Mouse (Mus musculus) midbrain, embryonic 12.5 days (tissue): ENCODE data around the gene Plch2. TPM values are rescaled to one million over a fixed set of nuclear protein-coding genes. Genes with fewer than 3 reads are reported as not detected.
"Not testable (repeated sequence)": the region's sequence is repeated elsewhere in the genome, so short reads cannot be mapped to it uniquely, and the experiment has no call there.

Experiments
- ATAC-seq: fragments of 200-750 bp; cut with Nextera tagmentation; 2 replicates; pipeline ENCODE4 v1.8.0; 2017; ENCODE audit warnings: low read depth, moderate TSS enrichment, moderate library complexity; ENCODE audit not compliant: low FRiP score
- H3K27ac ChIP-seq: fragments of 300-500 bp; sonication (generic); replicated peaks from 2 replicates; pipeline ENCODE4 v1.5.1; 2016; ENCODE audit warnings: mild to moderate bottlenecking
- H3K27me3 ChIP-seq: fragments of 300-500 bp; sonication (generic); 2 replicates; pipeline ENCODE4 v1.6.1; 2016; ENCODE audit warnings: mild to moderate bottlenecking
- H3K36me3 ChIP-seq: fragments of 300-500 bp; sonication (generic); 2 replicates; pipeline ENCODE4 v1.6.1; 2016
- H3K4me1 ChIP-seq: fragments of 300-500 bp; sonication (generic); 2 replicates; pipeline ENCODE4 v1.6.1; 2016
- H3K4me2 ChIP-seq: fragments of 300-500 bp; sonication (generic); replicated peaks from 2 replicates; pipeline ENCODE4 v1.6.1; 2016; ENCODE audit warnings: mild to moderate bottlenecking, moderate library complexity
- H3K4me3 ChIP-seq: fragments of 300-500 bp; sonication (generic); 2 replicates; pipeline ENCODE4 v1.5.1; 2016; ENCODE audit warnings: mild to moderate bottlenecking
- H3K9ac ChIP-seq: fragments of 300-500 bp; sonication (generic); replicated peaks from 2 replicates; pipeline ENCODE4 v1.6.1; 2016; ENCODE audit warnings: mild to moderate bottlenecking, moderate library complexity
- H3K9me3 ChIP-seq: fragments of 300-500 bp; sonication (generic); 2 replicates; pipeline ENCODE4 v1.6.1; 2016; ENCODE audit warnings: mild to moderate bottlenecking
- WGBS: fragments of 180-500 bp; shearing (Covaris S2); methylation state at CpG from one replicate; pipeline ENCODE4 v1.1.7; 2016; 5-methylcytosine and 5-hydroxymethylcytosine counted together
- polyA plus RNA-seq: library from polyadenylated mRNA; unstranded; fragments of >200 nt; fragmentation: Nextera tagmentation; extraction: Ambion mirVana; gene quantifications from 2 replicates; pipeline ENCODE4 v1.2.1, GENCODE M21; 2016

Gene Plch2
- polyA plus RNA-seq, 1 experiment from 2014 or later = 3.6 TPM

DNA sequence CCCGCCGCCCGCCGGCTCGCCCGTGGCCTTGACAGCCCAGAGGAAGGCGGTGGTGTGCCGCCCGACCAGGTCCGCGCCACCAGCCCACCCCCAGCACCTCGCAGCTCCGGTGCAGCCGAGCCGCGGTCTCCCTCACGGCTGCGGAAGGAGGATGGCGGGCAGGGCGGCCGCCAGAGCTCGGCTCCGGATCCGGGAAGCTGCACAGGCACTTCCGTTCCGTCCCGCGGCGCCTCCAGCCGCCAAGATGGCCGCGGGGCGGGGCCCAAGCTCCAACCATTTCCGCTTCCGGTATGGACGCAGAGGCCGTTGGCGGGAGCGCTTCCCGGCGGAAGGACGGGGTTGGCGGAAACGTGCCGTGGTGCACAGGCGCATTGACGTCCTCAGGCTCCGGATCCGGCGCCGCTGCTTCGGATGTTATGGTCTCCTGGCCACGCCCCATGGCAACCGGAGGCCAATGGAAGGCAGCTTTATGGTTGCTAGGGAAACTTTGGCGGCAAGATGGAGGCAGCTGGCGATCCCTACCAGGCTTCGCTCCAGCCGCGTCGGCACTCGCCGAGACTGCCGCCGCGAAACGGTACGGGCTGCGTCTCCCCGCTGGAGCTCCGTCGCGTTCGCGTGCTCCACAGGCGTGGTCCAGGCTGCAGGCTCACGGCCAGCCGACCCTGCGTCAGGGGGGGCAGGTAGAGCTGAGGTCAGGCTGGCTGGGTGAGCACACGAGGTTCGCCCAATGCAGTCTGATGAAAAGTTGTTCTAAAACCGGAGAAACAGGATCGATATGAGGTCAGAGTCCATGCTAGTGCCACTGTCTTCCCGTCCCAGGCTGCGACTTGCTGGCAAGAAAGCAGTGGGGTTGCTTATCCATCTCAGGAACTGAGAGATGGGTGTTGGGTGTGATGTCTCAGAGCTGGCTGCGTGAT is 29.8 kb upstream of the Plch2 start, which contains the start of the genes Rer1 and Morn1:
Gene Rer1, minus strand, starts transcription at position 275 of the 917 bp plus-strand sequence.
Gene Morn1, plus strand, starts transcription at position 470 of the 917 bp plus-strand sequence.
- Histone ChIP-seq H3K9ac (peak within 1 kb of the TSS; percentile 94), H3K4me3 (peak within 1 kb of the TSS; percentile 87), H3K9me3 (no peaks in the 10 kb centered on the region), H3K27me3 (no peaks in the 10 kb centered on the region), H3K27ac (peak within 1 kb of the TSS; percentile 89), H3K36me3 (peaks cover 26% of the 10 kb centered on the region), H3K4me1 (peaks cover 27% of the 10 kb centered on the region), H3K4me2 (peak within 1 kb of the TSS; percentile 87)
- peak; percentile 97 for ATAC-seq
- WGBS = under 1% methylated on average over 84 of the region's 85 CpGs

DNA sequence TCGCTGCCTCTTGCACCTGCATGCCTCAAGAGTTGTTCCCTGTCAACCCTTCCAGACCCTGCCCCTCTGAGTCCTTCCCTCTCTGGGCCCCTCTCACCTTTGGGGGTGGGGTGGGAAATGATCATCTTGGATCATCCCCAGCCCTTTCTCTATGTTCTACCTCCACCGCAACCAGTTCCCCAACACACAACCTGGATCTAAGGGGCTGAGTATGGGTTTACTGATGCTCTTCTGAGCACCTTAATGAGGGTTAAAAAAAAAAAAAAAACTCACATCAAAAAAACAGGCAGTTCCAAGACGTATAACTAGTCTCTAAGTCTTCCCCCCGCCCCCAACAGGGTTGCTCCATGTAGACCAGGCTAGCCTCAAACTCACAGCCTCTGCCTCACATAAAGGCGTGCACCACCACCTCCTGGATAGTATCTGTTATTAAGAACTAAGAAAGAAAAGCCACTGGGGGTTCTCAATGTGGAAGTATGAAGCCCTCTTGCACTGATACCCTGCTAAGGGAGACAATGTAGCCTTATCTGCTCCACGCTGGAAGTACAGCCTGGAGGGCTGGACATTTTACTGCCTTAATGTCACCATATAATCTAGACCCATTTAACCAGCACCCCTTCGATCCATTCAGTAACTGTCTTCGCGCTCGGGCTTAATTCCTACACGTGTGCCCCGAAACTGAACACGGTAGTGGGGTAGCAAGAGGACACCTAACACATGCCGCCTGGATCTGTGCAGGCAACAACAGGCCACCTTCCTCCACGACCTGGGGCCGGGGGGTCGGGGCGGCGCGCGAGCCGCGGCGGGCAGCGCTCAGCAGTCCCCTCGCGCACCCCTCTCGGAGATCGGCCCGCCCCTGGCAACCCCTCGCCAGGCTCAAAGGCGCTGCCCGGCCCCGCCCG is 28.9 kb upstream of the Plch2 start:
- Histone ChIP-seq H3K36me3 (peaks cover 27% of the 10 kb centered on the region), H3K9ac (peak overlapping the region; percentile 94), H3K4me3 (peak overlapping the region; percentile 87), H3K4me1 (peaks cover 27% of the 10 kb centered on the region), H3K27me3 (no peaks in the 10 kb centered on the region), H3K9me3 (no peaks in the 10 kb centered on the region), H3K27ac (peak overlapping the region; percentile 89), H3K4me2 (peak overlapping the region; percentile 87)
- no peak for ATAC-seq
- 7% methylated on average over 35 of the region's 35 CpGs for WGBS

DNA sequence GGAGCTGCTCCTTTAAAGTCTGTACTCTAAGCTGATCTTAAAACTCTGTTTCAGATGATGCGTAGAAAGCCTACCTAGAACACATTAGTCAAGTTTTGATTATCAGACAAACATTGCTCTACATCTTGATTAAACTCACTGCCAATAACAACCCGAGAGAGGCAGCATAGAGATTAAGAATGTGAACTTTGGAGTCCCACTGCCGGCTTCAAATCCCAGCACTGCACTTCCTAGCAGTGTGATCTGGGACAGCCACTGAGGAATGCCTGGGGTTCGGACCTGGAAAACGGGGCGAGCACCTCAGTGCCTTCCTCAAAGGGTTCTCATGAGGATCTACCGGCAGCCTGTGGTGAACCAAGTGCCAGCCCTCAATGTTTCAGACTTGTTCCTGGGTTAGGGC is 27.8 kb upstream of the Plch2 start:
- no peaks in the 10 kb centered on the region for H3K9me3 ChIP-seq
- H3K4me2 ChIP-seq = peak overlapping the region; percentile 87; the same call in 1 of the 2 replicates
- H3K9ac ChIP-seq = peak overlapping the region; percentile 94; the same call in 1 of the 2 replicates
- ATAC-seq = no peak
- H3K4me3 ChIP-seq = 0 out of 2 replicates have a peak overlapping the region, but pooled peaks have one; percentile 10
- H3K4me1 ChIP-seq = peaks cover 27% of the 10 kb centered on the region
- H3K36me3 ChIP-seq = peaks cover 35% of the 10 kb centered on the region
- H3K27ac ChIP-seq = no peak overlapping the region
- 94% methylated on average over 7 of the region's 7 CpGs for WGBS
- H3K27me3 ChIP-seq = no peaks in the 10 kb centered on the region

DNA sequence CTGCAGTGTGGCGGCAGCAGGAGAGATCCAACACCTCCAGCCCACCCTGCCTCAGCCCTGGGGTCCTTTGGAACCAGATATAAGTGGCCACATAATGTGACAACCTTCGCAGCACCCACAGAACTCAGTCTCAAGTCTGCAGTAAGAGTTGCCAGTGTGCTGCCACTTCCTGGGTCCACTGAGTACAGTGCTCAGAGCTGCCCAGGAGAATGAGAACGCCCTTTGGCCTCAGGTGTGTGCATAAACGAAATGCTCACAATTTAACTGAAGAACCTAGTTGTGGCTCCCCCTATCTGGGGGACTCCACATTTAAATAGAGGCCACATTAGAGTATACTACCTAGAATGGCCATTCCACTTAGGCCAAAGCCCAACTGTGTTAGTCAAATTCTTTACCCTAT is 27.0 kb upstream of the Plch2 start:
- Histone ChIP-seq H3K9ac (no peak overlapping the region), H3K9me3 (no peaks in the 10 kb centered on the region), H3K27me3 (no peaks in the 10 kb centered on the region), H3K4me2 (no peak overlapping the region), H3K27ac (no peak overlapping the region), H3K4me3 (no peak overlapping the region), H3K36me3 (peaks cover 38% of the 10 kb centered on the region), H3K4me1 (peaks cover 27% of the 10 kb centered on the region)
- WGBS = 94% methylated on average over 4 of the region's 4 CpGs
- no peak for ATAC-seq

DNA sequence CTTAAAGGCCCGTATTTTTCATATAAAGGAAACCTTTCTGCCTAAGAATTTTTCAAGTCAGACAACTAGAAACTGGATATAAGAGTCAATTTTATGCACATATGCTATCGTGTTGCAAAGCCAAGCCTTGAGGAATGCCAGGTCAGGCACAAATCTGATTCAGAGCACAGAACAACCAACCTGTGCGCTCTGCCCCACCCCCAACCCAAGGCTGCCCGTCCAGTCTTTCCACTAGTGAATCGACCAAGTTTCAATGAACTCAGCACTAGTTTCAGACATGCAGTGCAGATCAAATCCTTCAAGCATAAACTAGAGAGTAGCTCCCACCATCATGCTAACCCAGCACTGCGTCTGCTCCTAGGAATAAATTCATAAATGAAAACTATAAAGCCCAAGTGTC is 23.1 kb upstream of the Plch2 start:
- Histone ChIP-seq H3K36me3 (peaks cover 69% of the 10 kb centered on the region), H3K9ac (no peak overlapping the region), H3K4me1 (peaks cover 10% of the 10 kb centered on the region), H3K4me2 (no peak overlapping the region), H3K4me3 (no peak overlapping the region), H3K27me3 (no peaks in the 10 kb centered on the region), H3K27ac (no peak overlapping the region), H3K9me3 (no peaks in the 10 kb centered on the region)
- ATAC-seq = no peak
- 94% methylated on average over 6 of the region's 6 CpGs for WGBS

DNA sequence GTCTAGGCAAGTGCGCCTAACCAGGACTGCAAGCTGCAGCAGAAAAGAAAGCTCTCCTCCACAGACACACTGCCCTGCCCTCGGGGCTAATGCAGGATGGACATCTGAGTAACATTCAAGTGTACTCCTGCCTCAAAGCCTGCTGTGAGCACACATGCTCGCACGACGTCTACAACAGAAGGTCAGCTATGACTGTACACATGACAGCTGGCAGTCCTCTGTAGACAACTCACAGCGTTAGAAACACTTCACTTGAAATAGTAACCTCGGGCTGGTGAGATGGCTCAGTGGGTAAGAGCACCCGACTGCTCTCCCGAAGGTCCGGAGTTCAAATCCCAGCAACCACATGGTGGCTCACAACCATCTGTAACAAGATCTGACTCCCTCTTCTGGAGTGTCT is 22.2 kb upstream of the Plch2 start:
- H3K9ac ChIP-seq, H3K4me3 ChIP-seq: not testable (repeated sequence)

DNA sequence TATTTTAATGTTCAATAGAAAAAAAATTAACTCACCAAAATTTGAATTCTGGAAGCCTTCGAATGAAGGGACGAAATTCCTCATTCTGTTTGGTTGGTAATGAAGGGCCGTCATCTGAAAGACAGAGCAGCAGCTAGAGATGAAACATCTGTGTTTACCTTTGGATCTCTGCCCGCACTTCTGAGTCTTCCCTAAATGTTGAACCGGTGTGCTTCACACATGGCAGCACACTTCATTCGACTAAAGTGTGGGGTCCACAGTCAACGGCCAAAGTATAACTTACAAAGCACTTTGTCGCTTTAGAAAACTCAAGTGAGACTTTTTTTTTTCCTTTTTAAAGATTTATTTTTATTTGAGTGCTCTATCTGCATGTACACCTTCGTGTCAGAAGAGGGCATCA is 20.1 kb upstream of the Plch2 start:
- ATAC-seq = no peak
- WGBS = 88% methylated on average over 9 of the region's 9 CpGs
- H3K36me3 ChIP-seq = peaks cover 86% of the 10 kb centered on the region

More for the DNA sequence above, 22.2 kb upstream of the Plch2 start:
- peaks cover 78% of the 10 kb centered on the region for H3K36me3 ChIP-seq
- H3K9me3 ChIP-seq, H3K27me3 ChIP-seq, H3K4me1 ChIP-seq, H3K27ac ChIP-seq, ATAC-seq, H3K4me2 ChIP-seq: not testable (repeated sequence)
- WGBS = 94% methylated on average over 10 of the region's 10 CpGs

DNA sequence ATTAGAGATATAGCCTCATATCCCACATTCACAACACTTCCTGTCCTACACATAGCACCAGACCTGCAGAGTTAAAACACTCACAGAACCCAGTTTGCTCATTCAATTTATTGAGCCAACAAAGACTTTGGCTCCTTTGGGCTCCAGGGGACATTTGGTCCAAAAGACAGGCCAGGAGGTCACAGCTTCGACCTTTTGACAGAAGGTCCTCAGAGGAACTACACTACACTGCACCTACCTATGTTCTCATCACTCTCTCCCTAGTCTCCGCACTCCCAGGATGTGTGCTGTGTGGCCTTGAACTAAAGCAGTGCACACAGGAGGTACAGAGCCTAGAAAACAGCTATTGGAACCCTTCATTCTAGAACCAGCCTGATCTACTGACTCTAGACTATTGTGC is 19.2 kb upstream of the Plch2 start:
- no peak overlapping the region for H3K27ac ChIP-seq
- 91% methylated on average over 2 of the region's 2 CpGs for WGBS
- H3K27me3 ChIP-seq = no peaks in the 10 kb centered on the region
- H3K4me3 ChIP-seq = no peak overlapping the region
- no peaks in the 10 kb centered on the region for H3K9me3 ChIP-seq
- no peak overlapping the region for H3K4me2 ChIP-seq
- H3K9ac ChIP-seq = no peak overlapping the region
- ATAC-seq = no peak
- no peaks in the 10 kb centered on the region for H3K4me1 ChIP-seq
- peaks cover 88% of the 10 kb centered on the region for H3K36me3 ChIP-seq

More for the DNA sequence above, 20.1 kb upstream of the Plch2 start:
- H3K4me2 ChIP-seq = no peak overlapping the region
- no peak overlapping the region for H3K4me3 ChIP-seq
- H3K27me3 ChIP-seq = no peaks in the 10 kb centered on the region
- no peaks in the 10 kb centered on the region for H3K9me3 ChIP-seq
- no peak overlapping the region for H3K9ac ChIP-seq
- no peak overlapping the region for H3K27ac ChIP-seq
- no peaks in the 10 kb centered on the region for H3K4me1 ChIP-seq

DNA sequence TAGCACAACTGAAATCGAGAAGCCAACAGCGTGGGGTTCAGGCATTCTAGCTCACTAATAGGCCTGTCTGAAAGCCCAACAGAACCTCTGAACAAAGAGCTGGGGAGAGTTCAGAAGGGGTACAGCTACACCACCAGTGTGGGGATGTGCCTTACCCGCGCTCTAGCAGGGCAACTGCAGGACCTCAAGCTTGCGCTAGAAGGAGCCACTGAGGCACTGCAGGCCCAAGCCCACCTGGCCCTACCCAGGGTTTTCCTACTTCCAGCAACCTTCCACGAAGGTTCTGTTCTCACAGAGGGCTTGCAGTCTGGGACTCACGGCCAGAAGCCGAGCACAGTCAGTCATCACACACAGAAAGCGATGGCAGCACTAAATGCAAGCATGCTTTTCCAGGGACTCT is 18.6 kb upstream of the Plch2 start:
- Histone ChIP-seq H3K27me3 (no peaks in the 10 kb centered on the region), H3K9me3 (no peaks in the 10 kb centered on the region), H3K4me3 (no peak overlapping the region), H3K4me1 (no peaks in the 10 kb centered on the region), H3K9ac (no peak overlapping the region), H3K4me2 (no peak overlapping the region), H3K27ac (no peak overlapping the region), H3K36me3 (peaks cover 89% of the 10 kb centered on the region)
- ATAC-seq = no peak
- WGBS = 94% methylated on average over 9 of the region's 9 CpGs

DNA sequence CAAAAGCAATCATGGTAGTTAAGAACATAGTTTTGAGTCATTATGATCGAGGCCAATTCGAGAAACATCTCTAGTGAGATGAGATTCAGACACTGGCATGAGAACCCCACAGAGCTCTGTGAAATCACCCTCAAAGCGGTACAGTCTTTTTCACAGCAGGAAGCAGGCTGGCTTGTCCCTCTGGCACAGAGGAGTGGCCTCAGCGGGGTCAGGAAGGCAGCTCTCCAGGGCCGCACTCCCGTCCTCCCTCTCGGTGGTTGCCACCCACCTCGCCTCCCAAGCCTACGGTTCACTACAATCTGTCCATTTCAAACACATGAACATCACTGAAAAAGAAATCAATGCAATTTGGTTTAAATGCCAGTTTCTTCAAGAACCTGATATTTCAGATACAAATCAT is 17.8 kb upstream of the Plch2 start:
- Histone ChIP-seq H3K4me3 (no peak overlapping the region), H3K36me3 (peaks cover 89% of the 10 kb centered on the region), H3K27ac (no peak overlapping the region), H3K4me2 (no peak overlapping the region), H3K4me1 (no peaks in the 10 kb centered on the region), H3K9me3 (no peaks in the 10 kb centered on the region), H3K9ac (no peak overlapping the region), H3K27me3 (no peaks in the 10 kb centered on the region)
- 86% methylated on average over 9 of the region's 9 CpGs for WGBS
- no peak for ATAC-seq

DNA sequence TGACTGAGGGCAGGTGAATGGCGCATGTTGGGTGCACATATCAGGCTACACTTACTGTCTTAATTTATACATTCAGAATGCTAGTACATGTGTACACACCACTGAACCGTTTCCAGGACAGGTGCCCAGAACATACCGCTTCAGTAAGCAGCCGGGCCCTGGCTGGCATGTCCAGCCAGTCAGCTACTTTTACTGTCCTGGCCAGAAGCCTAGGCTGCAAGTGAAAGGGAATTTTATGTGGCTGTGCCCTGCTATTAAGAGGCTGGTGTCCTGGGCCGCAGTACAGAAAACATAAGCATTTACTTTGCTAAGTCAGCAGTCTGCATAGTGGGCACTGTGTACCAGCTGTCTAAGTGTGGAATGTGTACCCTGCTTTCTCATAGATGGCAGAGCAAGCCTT is 14.3 kb upstream of the Plch2 start:
- Histone ChIP-seq H3K36me3 (peaks cover 76% of the 10 kb centered on the region), H3K4me2 (no peak overlapping the region), H3K27me3 (no peaks in the 10 kb centered on the region), H3K4me1 (peaks cover 14% of the 10 kb centered on the region), H3K27ac (no peak overlapping the region), H3K9me3 (no peaks in the 10 kb centered on the region), H3K4me3 (no peak overlapping the region), H3K9ac (no peak overlapping the region)
- 95% methylated on average over 5 of the region's 5 CpGs for WGBS
- ATAC-seq = no peak

DNA sequence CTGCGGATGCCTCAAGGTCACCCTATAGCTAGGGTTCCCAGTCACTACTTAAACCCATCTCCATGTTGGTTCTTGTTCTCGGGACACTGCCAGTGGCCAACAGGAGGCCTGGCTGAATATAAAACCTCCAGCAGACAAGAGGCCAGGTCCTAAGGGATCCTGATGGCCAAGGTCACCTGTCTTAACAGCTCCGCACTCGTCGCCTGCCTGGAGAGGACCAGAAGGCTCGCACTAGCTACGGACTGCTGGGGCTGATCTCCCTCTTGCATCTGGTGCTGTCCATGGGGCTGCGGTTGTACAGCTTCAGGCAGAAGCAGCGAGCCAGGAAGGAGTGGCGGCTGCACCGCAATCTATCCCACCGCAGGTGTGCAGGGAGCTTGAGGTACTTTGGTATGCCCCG is 13.6 kb upstream of the Plch2 start:
- Histone ChIP-seq H3K27me3 (no peaks in the 10 kb centered on the region), H3K9ac (no peak overlapping the region), H3K4me1 (peaks cover 17% of the 10 kb centered on the region), H3K4me2 (no peak overlapping the region), H3K4me3 (no peak overlapping the region), H3K9me3 (no peaks in the 10 kb centered on the region), H3K27ac (no peak overlapping the region), H3K36me3 (peaks cover 68% of the 10 kb centered on the region)
- WGBS = 94% methylated on average over 13 of the region's 13 CpGs
- ATAC-seq = no peak
